Mouse (Mus musculus) urinary bladder, adult 18-20 months (tissue): ENCODE measurements around the gene Fcer1g.

Experiments
- DNase-seq, 2 experiments: peaks; one replicate each; pipeline ENCODE4 v3.0.0; 2022; ENCODE audit warnings: low spot score in 2 of 2, mixed read lengths in 2 of 2

Gene Fcer1g

DNA sequence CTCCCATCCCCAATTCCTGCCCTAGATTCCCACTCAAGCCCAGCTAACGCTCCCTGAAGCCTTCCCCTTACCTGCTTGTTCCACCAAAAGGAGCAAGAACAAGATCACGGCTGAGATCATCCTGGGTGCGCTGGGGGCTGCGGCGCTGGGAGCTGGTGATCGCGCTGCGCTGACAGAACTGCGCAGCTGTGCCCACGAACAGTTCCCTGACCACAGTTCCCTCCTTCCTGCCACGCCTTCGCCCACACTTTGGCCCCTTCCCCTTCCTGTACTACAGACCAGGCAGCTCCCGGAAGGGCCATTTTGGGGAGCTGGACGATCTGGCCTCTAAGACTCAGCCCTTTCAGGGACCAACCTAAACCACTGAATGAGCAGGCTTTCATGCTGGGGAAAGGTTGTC is at the start of gene Fcer1g:
Fcer1g (minus strand) TSS at position 240 of the 400 bp plus-strand sequence.
- DNase-seq = no peak

DNA sequence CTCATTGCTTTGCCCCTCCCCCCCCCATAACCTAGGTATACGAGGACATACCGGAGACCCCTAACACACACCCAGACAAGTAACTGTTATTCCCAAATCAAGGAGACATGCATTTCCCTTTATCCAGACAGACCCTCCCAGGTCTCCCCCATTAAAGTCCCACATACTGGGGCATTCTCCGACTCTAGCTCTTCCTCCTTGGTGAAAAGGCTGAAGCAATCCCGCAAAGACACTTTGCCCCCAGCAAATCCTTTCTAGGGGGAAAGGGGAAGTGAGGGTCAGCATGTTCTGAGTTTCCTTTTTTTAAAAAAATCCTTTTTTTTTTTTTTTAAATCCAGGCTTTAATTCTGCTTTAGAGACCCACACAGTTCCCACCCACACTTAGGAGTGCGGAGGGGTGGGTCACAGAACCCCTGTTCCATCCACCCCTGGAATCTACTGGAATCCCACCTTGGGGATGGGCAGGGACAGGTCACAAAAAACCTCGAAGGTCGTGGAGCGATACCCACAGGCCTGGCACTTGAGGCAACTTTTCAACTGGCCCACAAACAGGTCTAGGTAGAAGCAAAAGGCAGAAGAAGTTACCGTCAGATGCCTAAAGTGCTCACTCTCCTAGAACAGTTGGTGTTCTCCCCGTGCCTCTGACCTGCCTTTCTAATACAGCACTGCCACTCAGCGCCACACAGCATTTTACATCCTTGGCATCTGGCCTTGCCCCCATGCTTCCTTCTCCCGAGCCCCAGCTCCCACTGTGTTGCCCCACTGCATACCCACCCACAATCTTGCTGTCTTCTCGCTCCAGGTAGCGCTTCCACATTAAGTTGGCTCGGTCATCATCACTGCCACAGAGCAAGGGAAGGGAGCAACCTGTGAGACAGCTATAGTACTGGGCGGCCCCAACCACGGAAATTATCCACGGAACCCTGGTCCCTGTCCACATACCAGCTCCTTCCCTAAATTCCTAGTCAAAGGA is 49.3 kb upstream of the Fcer1g start:
- no peak for DNase-seq

DNA sequence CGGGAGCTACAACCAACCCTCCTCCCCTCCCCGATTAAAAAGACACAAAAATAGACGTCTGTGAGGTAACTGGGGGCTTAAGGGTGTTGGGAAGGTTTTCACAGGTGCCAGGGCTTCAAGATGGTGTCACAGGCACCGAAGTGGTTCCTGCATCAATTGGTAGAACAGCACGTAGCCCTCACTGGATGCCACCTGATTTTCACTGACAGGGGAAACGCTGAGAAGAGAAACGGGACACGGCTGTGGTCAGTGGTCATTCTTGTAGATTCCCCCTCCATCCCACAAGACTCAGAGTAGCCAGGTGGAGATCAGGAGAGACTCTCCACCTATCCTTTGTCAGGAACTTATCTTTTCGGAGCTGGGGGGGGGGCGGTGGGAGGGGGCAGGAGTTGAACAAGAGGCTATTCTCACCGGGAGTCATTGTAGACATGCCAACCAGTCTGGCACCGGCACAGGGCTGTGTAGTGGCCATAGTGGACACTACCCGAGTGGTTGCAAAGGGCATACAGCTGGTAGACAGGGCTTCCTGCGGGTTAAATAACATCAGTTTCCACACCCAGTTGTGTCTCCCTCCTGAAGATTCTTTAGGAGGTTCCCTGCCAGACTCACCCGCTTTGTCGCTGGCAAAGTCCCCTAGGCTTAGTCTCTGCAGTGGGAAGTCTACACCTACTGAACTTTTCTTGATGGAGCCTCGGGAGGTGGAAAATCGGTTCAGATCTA is 48.1 kb upstream of the Fcer1g start:
- DNase-seq = peak in 1 of 2 experiments; percentile 0

DNA sequence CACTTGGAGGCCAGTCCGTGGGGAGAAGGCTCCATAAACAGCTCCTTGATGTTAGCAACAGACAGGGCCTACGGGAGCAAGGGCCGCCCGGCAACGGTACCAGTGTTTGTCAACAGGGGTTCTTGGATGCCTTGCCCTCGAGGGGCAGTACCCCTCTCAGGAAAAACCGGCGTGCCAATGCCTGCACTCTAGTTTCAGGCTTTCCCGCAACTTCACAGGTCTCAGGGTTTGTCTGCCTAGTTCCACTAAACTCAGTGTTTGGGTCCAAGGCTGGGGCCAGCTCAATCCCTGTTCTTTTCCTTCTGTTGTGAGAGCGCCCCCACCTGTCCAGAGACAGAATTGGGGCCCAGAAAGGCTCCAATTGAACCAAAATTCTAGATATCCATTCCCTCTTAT is 47.4 kb upstream of the Fcer1g start:
- peak; percentile 67 to 88 for DNase-seq

DNA sequence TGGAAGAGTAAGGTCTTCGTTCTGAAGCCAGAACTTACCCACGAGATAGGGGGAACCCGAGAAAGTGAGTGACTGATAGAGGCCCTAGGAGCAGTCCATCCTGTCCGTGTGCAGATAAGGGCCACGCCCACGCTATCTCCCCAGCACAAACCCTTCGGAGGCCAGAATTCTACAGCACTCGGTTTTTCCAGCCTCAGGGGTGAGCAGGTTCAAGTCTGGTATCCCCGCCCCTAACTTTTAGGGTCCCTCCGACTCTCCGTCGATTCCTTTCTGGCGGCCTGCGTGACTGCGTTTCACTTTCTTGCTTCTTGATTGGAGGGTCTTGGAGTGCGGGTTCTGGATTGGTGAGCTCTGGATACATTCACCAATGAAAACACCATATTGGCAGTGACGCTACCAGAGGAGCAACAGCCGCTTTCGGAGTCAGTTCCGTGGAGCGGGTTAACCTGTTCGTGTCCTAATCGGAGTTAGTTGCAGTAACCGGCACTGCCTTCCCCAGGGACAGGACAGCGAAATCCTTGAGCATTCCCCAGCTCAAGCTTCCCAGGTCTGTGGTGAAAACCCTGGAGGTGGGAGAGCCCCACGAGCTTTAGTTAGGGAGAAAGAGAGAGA is 46.9 kb upstream of the Fcer1g start, which contains the start of gene Ppox:
Ppox (minus strand) TSS at position 271 of the 612 bp plus-strand sequence.
- peak; percentile 73 to 93 for DNase-seq

DNA sequence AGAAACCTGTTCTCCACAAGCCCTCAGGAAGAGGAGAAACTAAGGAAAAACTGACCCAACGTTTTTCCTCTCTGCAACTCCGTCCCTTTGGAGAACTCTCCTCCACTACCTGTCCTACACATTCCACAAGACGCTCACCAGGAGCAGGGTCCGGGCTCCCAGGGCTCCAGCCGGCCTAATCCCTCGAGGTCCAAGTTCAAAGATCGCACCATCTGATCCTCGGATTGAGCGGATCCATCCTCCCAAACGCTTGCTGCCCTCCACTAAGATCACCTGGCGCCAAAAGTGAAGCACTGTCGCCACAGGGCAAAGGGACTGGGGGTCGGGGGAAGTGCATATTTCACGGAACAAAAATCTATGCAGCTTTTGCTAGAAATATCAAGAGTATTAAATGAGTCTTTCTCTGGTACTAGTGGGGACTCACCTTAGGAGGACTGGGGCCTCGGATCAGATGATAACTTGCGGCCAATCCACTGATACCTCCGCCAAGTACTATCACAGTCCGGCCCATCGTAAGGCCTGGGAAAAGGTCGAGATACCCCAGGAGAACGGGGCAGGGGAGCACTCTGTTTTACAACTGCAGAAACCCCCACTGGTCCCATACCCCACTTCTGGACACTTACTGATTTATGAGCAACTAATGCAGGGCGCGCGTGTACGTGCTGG is 46.2 kb upstream of the Fcer1g start:
- no peak for DNase-seq

DNA sequence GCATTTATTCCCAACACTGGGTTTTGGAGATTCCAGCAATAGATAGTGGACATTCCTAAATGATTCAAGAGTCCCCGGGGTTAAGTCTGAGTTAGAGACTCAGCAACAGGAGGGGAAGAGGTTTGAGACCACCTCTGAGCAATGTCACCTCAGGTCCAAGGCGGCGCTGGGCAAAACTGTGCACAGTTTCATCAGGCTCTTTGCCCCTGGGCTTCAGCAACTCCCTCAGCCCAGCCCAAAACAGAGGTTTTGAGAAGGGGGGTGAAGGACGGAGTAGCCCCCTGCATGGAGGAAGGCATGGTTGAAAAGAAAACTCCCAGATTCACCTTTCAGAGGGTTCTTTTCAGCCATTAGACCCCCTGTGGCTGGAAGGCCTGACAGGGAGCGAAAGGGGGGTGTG is 45.6 kb upstream of the Fcer1g start:
- no peak for DNase-seq

DNA sequence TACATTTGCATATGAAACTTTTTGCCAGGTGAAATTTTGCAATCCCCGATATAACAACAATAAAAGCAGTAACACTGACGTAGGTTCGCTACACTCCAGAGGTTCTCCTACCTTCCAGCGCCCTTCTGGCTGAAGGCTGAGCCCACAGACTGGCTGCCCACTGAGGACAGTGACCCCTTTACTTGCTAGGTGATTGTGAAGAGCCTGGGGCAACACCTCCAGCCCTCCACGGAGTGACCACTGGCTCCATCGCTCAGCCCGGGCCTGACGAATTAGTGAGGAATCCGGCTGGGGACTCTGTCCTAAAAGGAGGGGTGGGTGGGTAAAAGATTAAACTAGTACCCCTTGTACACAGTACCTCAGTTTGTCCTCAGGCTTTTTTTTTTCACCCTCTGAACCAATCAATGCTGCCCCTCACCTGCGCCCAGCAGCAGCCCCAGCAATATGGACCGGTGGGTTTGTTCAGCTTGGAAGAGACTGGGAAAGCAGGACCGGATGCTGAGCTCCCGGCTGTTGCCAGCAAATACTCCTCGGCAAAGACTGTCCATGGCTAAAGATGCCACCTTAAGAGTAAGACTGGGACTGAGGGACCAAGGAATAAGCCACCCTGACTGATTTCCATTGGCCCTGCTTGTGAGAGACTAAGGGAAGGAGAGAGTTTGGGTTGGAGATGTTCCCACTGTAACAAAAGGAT is 45.0 kb upstream of the Fcer1g start:
- no peak for DNase-seq

DNA sequence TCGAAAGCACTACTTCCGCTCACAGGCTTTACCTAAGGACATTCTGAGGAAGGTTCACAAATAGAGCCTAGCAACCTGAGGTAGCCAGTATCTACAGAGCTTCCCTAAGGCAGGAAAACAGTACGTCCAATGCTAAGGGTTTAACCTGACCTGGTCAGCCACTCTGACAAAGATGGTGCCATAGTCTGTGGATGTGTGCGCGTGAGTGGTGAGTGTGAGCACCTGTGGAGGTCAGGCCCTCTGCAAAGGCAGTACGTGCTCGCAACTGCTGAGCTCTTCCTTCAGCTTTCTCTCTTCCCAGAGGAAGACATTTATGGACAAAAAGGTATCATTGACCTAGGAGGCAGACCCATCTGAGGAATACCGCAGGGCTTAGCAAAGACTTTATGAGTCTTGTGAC is 44.3 kb upstream of the Fcer1g start:
- DNase-seq = no peak

DNA sequence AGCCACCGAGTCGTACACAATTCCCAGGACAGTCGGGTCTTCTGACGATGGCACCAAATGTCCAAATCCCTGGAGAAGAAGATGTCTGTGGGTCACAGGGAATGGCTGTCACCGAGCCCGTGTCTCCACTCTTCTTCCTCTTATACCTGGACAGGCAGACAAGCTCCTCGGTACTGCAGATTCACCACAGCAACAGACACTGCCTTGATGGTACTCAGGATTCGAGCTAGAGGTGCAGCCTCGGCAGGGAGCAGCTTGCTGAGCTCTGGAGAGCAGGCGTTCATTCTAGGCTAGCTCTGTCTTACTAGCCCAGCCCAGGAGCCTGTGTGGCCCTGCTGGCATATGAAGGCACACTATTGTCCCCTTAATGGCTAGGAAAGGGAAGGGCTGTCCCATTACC is 43.6 kb upstream of the Fcer1g start:
- DNase-seq = no peak

DNA sequence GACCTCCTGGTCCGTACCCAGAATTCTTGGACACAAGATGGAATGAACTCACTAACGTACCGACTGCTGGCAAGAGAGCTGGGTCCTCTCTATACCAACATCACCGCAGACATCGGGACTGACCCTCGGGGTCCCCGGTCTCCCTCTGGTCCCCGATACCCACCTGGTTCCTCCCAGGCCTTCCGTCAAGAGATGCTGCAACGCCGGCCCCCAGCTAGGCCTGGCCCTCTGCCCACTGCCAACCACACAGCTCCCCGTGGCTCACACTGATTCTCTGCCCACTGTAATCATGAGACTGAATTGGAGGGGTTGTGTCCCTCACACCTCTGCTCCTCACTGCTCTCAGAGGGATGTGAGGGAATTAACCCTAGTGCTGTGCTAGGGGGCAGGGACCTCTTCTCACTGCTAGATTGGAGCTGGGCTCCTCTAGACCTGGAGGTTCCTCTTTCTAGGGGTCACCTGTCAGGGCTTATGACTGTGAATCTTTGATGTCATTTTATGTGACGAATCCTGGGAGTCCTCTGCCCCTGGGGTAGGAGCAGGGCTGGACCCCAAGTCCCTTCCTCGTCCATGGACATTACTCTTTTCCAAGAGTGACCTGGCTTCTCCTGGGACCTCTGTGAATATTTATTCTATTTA is 42.1 kb upstream of the Fcer1g start:
- no peak for DNase-seq

DNA sequence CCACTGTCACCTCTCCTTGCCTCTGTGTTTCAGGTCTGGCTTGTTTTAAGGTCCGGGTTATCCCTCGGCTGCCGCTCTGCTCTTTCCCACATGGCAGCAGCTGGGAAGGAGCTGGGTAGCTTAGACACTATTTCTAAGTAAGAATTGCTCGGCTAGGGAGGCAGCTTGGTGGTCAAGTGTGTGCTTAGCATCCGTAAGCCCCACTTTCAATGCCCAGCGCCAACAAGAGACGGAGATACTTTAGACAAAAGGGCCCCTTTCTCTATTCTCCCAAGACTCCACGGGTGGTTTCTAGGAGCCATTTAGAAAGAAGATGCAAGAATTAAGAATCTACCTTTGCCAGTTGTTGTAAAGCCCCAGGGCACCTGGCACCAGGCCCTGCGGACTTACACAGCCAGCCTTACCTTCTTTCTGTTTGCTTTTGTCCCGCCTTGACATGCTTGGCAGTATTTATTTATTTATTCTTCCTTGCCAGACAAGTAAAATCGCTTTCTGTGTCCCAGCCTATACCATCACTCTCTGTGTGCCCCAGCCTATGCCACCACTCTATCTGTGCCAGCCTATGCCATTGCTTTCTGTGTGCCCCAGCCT is 41.1 kb upstream of the Fcer1g start:
- peak in 1 of 2 experiments; percentile 65 for DNase-seq

DNA sequence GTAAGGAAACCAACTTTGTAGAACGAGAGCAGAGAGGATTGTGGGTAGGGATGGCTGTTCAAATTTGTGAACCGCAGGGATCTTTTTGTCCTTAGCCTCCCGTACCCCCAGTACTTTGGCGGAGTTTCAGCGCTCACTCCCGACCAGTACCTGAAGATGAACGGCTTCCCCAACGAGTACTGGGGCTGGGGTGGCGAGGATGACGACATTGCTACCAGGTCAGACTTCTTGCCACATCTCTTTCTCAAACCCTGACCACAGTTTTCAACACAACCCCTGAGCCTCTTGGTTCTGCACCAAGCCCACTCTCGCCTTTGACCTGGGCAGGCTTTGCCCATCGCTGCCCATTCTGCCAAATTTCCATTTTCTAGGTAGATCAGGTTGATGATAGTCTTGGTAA is 40.0 kb upstream of the Fcer1g start:
- no peak for DNase-seq

DNA sequence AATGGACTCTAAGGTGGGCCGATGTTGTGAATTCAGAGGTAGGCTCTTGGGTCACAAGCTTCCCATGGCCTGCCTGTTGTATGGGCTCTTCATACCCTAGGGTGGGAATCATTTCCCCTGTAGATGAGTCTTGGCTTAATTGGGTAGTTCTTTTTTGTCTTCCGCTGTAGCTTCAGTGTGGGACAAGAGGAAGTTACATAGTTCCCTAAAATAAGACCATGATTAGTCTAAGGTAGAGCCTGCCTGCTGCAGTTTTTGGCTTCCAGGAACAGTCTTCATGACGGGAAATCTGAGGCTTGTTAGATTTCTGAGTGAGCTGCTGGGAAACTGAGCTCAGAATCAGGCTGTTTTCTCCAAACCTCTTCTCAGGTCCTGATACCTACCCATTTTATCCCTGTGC is 37.9 kb upstream of the Fcer1g start:
- DNase-seq = no peak

DNA sequence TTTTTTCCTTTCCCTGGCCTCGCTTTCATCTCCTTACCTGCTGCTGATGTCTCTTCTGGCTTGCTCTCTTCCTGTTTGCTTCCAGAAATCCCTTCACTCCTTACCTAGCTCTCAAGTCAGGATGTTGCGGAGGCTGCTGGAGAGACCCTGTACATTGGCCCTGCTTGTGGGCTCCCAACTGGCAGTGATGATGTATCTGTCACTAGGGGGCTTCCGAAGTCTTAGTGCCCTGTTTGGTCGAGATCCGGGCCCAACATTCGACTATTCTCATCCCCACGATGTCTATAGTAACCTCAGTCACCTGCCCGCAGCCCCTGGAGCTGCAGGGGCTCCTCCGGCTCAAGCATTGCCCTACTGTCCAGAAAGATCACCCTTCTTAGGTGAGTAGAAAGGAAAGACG is 37.5 kb upstream of the Fcer1g start:
- DNase-seq = no peak

DNA sequence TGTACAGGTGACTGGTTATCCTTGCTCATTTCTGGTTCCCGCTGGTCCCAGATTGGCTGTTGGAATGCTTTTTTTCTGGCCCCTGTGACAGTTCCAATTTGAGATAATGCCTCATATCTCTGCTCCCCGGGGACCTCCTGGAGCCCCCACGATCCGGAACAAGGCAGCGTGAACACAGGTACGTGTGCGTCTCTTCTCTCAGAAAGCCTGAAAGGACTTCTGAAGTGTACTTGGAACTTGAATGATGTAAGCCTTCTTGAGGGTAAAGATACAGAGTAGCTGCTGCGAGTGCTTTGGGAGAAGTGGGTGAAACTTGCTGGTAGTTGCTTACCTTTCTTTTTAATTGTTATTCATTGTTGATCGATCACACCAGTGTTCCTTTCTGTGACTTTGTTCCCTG is 37.0 kb upstream of the Fcer1g start:
- no peak for DNase-seq

DNA sequence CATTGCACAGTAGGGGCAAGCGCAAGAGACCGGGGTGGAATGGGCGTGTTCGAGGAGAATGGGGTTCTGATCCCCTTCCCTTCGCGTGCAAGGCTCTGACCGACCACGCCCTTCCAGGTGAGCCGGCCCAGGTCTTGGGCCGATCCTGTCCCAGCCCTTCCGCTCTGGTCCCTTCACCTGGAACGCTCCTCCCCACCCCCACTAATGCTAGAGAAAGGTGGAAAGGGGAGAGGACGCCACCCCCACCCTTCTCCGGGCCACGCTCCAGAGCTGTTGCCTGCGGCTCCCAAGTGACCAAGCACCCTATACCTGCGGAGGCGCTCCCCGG is 36.4 kb upstream of the Fcer1g start:
- peak; percentile 55 to 70 for DNase-seq

DNA sequence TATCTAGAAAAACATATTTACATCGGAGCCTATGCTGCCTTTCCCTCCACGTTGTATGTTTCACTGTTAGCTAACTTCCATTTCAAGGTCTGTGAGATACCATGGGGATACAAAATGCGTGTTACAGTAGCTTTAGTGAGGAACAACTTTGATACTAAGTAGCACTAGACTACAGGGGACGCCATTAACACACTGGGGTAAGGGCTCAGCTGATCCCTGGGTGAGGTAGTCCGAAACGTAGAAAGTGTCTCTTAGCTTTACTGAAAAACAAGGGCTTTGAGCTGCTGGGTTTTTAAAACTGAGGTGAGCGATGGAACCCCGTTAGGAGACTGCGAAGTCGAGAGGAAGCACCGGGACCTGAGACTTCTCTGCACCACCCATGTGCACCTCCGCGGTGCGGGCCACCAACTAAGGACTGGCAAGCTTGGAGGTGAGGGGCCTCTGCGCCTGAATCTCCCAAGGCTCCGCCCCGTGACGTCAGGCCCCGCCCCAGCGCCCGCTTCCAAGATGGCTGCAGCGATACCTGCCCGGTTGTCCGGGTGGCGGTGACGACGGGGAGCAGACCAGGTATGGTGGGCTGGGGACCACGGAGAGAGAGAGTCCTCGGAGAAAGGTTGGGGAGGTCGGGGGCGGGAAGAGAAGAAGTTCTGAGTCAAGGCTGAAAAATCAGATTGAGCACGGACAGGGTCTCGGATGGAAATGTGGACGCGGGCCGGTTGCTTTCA is 35.8 kb upstream of the Fcer1g start, which contains the start of gene B4galt3:
B4galt3 (plus strand) TSS at position 481 of the 725 bp plus-strand sequence.
- peak; percentile 94 to 99 for DNase-seq

DNA sequence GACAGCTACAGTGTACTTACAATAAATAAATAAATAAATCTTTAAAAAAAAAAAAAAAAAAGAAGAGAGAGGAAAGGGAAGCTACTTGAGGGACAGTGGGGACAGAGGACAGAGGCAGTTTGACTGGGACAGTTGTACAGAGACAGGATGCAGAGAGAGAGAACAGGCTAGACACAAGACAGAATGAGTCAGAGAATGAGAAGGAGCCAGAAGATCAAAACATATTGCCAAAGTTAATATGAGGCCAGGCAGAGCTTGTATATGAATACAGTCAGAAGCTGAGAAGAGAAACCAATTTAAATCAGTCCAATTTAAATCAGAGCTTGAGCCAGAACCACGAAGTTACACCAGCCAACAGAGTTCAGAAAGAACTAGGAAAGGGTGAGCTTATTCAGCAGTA is 34.2 kb upstream of the Fcer1g start:
- no peak for DNase-seq
